Mouse (Mus musculus) hindbrain, embryonic 12.5 days (tissue): ENCODE data around the gene Copz1. TPM values are rescaled to one million over a fixed set of nuclear protein-coding genes. Genes with fewer than 3 reads are reported as not detected.
"Not testable (repeated sequence)": the region's sequence is repeated elsewhere in the genome, so short reads cannot be mapped to it uniquely, and the experiment has no call there.

Experiments used
- ATAC-seq: fragments of 200-750 bp; cut with Nextera tagmentation; 2 replicates; pipeline ENCODE4 v1.8.0; 2017; ENCODE audit warnings: moderate TSS enrichment; ENCODE audit not compliant: low FRiP score
- H3K27ac ChIP-seq: fragments of 300-500 bp; sonication (generic); 2 replicates; pipeline ENCODE4 v1.5.1; 2016; ENCODE audit warnings: mild to moderate bottlenecking
- H3K27me3 ChIP-seq: fragments of 300-500 bp; sonication (generic); 2 replicates; pipeline ENCODE4 v1.6.1; 2016; ENCODE audit warnings: mild to moderate bottlenecking
- H3K36me3 ChIP-seq: fragments of 300-500 bp; sonication (generic); 2 replicates; pipeline ENCODE4 v1.6.1; 2016; ENCODE audit warnings: mild to moderate bottlenecking
- H3K4me1 ChIP-seq: fragments of 300-500 bp; sonication (generic); 2 replicates; pipeline ENCODE4 v1.6.1; 2016
- H3K4me2 ChIP-seq: fragments of 300-500 bp; sonication (generic); replicated peaks from 2 replicates; pipeline ENCODE4 v1.6.1; 2016; ENCODE audit warnings: mild to moderate bottlenecking
- H3K4me3 ChIP-seq: fragments of 300-500 bp; sonication (generic); 2 replicates; pipeline ENCODE4 v1.5.1; 2016; ENCODE audit warnings: mild to moderate bottlenecking
- H3K9ac ChIP-seq: fragments of 300-500 bp; sonication (generic); 2 replicates; pipeline ENCODE4 v1.6.1; 2016; ENCODE audit warnings: mild to moderate bottlenecking, moderate library complexity
- H3K9me3 ChIP-seq: fragments of 300-500 bp; sonication (generic); replicated peaks from 2 replicates; pipeline ENCODE4 v1.6.1; 2016; ENCODE audit warnings: mild to moderate bottlenecking
- WGBS: fragments of 180-500 bp; shearing (Covaris S2); methylation state at CpG from one replicate; pipeline ENCODE4 v1.1.7; 2016; 5-methylcytosine and 5-hydroxymethylcytosine counted together
- polyA plus RNA-seq: library from polyadenylated mRNA; unstranded; fragments of >200 nt; fragmentation: Nextera tagmentation; extraction: Ambion mirVana; gene quantifications from 2 replicates; pipeline ENCODE4 v1.2.1, GENCODE M21; 2016

Copz1 gene
- polyA plus RNA-seq, 1 experiment from 2014 or later = 247 TPM

DNA sequence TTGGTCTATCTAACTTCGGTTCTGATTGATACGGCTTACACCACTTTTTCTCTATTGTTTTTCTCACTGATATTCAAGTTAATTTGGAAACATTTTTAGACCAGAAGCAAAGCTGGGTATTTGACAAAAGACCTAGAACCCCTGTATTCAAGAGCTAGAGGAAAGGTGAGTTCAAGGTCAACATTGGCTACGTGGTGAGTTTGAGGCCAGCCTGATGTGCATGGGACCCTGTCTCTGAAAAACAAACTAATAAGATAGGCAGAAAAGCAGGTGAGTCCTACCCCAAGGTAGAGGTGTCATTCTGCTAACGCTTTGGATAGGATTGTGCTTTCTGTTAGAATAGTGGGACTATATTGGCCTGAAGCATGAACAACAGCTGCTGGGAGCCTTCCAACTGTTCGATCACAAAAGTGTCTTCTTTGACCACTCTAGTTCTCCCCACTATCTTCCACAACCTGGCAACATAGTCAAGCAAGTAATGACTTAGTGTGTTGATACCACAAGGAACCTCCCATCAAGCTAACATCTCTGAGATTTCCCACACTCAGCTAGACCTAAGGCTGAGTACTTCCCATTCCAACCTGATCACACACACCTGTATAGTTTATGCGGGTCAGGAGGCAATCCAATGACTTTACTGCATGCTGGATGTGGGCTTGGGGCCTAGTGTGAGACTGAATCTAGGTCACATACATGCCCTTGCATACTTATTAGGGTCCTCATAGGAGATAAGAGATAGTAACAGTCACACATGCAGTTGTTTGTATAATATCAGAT is 16.1 kb upstream of the Copz1 start:
- H3K27me3 ChIP-seq = peaks cover 23% of the 10 kb centered on the region
- no peak for ATAC-seq
- no peak overlapping the region for H3K4me2 ChIP-seq
- H3K4me1 ChIP-seq = peaks cover 15% of the 10 kb centered on the region
- no peak overlapping the region for H3K4me3 ChIP-seq
- no peaks in the 10 kb centered on the region for H3K36me3 ChIP-seq
- WGBS = 95% methylated on average over 6 of the region's 6 CpGs
- H3K9ac ChIP-seq = no peak overlapping the region
- no peaks in the 10 kb centered on the region for H3K9me3 ChIP-seq
- no peak overlapping the region for H3K27ac ChIP-seq

DNA sequence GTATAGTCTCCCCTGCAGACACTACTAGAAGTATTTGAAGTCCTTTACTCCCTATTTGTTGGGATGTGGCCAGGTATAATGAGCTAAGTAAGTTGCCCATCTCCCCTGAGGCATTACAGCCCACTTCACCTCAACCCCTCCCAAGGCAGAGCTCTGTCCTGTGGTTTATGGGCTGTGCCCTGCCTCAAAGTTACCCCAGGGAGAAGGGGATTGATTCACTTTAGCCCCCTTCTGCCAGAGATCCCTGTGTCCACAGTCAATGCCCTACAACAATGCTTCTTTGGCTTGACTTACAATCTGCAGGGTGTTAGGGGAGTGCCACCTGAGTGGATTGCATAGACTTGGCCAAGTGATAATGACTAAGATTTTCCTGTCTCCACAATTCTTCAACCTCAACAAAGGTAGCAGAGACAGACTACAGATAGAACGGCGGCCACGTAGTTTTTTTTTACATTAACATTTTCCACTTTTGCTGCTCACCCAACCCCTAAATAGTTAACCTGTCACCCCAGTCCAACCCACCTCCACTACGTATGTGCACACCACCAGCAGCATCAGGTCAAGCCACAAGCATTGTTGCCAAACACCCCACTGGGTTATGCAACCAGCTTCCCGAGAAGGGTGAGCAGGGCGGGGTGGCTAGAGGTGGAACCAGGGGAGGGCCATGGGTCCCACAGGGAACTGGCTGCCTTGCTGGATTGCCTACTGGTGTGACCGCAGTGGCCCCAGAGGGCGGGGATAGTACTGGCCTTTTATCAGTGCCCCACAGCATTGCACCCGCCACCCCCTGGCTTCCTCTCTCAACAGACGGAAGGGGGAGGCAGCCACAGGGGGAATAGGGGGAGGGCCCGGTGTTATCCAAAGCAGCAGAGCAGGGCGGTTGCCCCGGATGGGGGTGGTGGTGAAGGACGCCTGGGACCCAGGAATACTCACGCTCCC is 14.5 kb upstream of the Copz1 start, which contains the start of gene Nfe2:
TSS of gene Nfe2 (minus strand) at position 614 of the 939 bp plus-strand sequence.
- Histone ChIP-seq H3K4me1 (peaks cover 15% of the 10 kb centered on the region), H3K9me3 (no peaks in the 10 kb centered on the region), H3K36me3 (no peaks in the 10 kb centered on the region), H3K4me3 (no peak within 1 kb of the TSS), H3K27me3 (peaks cover 23% of the 10 kb centered on the region), H3K9ac (no peak within 1 kb of the TSS), H3K4me2 (peak within 1 kb of the TSS; percentile 36; the same call in 1 of the 2 replicates), H3K27ac (no peak within 1 kb of the TSS)
- 14% methylated on average over 15 of the region's 15 CpGs for WGBS
- ATAC-seq = 0 out of 2 replicates have a peak, but pooled peaks have one; percentile 38

- no peak for ATAC-seq
These were observed 13.4 kb upstream of the Copz1 start for GRCm38 (mm10) chr15:103259162-103259561.

GRCm38 (mm10) chr15:103259989-103260388 is 12.5 kb upstream of the Copz1 start:
- 63% methylated on average over 1 of the region's 1 CpGs for WGBS
- H3K36me3 ChIP-seq = no peaks in the 10 kb centered on the region
- H3K9ac ChIP-seq = no peak overlapping the region
- peaks cover 10% of the 10 kb centered on the region for H3K27me3 ChIP-seq
- no peak overlapping the region for H3K4me2 ChIP-seq
- no peak for ATAC-seq
- H3K9me3 ChIP-seq = no peaks in the 10 kb centered on the region
- no peak overlapping the region for H3K27ac ChIP-seq
- peaks cover 11% of the 10 kb centered on the region for H3K4me1 ChIP-seq
- no peak overlapping the region for H3K4me3 ChIP-seq

More at GRCm38 (mm10) chr15:103259162-103259561, 13.4 kb upstream of the Copz1 start:
- no peaks in the 10 kb centered on the region for H3K36me3 ChIP-seq
- no peak overlapping the region for H3K4me3 ChIP-seq
- peaks cover 15% of the 10 kb centered on the region for H3K4me1 ChIP-seq
- peaks cover 18% of the 10 kb centered on the region for H3K27me3 ChIP-seq
- no peak overlapping the region for H3K27ac ChIP-seq
- WGBS = 83% methylated on average over 5 of the region's 5 CpGs
- H3K4me2 ChIP-seq = no peak overlapping the region
- no peak overlapping the region for H3K9ac ChIP-seq
- no peaks in the 10 kb centered on the region for H3K9me3 ChIP-seq

DNA sequence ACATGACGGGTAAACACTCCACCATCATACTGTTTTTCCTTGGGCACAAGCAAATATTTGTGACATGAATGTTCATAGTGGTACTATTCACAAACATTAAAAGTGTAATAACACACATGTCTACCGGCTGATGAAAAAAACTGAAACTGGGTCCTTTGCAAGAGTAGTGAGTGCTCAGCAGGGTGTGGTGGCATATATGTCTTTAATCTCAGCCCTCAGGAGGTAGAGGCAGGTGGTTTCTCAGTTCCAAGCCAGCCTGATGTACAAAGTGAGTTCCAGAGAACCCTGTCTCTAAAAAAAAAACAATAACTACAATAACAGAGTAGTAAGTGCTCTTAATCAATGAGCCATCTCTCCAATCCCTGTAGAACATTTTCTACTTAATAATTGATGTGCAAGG is 7.7 kb upstream of the Copz1 start:
- Histone ChIP-seq H3K4me1 (no peaks in the 10 kb centered on the region), H3K4me2 (no peak overlapping the region), H3K27ac (no peak overlapping the region), H3K9ac (no peak overlapping the region), H3K9me3 (no peaks in the 10 kb centered on the region), H3K4me3 (no peak overlapping the region), H3K27me3 (no peaks in the 10 kb centered on the region), H3K36me3 (no peaks in the 10 kb centered on the region)
- WGBS = 92% methylated on average over 2 of the region's 2 CpGs
- no peak for ATAC-seq

DNA sequence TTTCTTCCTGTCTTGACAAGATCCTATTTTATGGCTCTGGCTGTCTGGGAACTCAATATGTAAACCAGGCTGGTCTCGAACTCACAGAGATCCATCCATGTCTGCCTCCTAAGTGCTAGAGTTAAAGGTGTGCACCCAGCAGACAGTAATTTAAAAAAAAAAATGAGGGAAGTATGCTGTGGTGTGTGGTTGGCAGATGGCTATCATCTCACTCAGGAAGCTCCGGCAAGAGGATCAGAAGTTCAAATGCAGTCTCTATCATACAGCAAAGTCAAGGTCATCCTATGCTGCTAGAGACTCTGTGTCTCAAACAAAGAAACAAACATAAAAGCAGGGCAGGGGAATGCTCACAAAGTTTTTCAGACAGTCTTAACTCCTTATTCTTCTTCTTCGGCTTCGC is 3.6 kb upstream of the Copz1 start:
- H3K9ac ChIP-seq = no peak overlapping the region
- no peak for ATAC-seq
- 83% methylated on average over 4 of the region's 4 CpGs for WGBS
- H3K4me3 ChIP-seq = no peak overlapping the region
- H3K27ac ChIP-seq = no peak overlapping the region
- peaks cover 6% of the 10 kb centered on the region for H3K4me1 ChIP-seq
- no peak overlapping the region for H3K4me2 ChIP-seq
- H3K9me3 ChIP-seq = no peaks in the 10 kb centered on the region
- H3K27me3 ChIP-seq = no peaks in the 10 kb centered on the region
- H3K36me3 ChIP-seq = no peaks in the 10 kb centered on the region

DNA sequence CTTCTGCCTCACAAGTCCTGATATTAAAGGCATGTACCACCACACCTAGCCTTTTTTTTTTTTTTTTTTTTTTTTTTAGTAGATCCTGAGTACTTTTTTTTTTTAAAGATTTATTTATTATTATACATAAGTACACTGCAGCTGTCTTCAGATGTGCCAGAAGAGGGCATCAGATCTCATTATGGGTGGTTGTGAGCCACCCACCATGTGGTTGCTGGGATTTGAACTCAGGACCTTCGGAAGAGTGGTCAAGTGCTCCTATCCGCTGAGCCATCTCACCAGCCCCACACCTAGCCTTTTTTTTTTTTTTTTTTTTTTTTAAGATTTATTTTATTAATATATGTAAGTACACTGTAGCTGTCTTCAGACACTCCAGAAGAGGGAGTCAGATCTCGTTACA is 3.4 kb downstream of the Copz1 start:
- H3K27me3 ChIP-seq, H3K36me3 ChIP-seq, H3K27ac ChIP-seq, ATAC-seq, H3K9ac ChIP-seq, H3K4me2 ChIP-seq, H3K9me3 ChIP-seq, H3K4me3 ChIP-seq: not testable (repeated sequence)
- 85% methylated on average over 3 of the region's 3 CpGs for WGBS
- H3K4me1 ChIP-seq = peaks cover 22% of the 10 kb centered on the region

DNA sequence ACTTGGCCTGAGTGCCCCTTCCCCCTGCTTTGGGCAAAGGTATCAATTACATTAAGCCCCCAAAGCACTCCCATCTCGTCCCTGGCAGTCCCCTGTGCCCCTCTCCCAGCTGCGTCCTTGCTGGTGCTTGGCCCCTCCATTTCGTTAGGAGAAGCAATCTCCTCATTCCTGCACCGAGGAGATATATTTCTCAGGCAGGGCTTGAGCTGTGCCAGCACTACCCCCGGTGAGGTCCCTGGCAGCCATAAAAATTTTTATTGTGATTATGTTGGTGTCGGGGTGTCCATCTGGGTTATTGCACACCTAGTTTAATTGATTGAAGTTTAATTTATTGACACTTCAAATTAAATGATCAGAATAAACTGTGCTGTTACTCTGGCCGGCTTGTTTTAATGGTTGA is 5.4 kb downstream of the Copz1 start:
- ATAC-seq = no peak
- 69% methylated on average over 7 of the region's 7 CpGs for WGBS
- Histone ChIP-seq H3K4me2 (no peak overlapping the region), H3K27ac (peak overlapping the region; percentile 26; the same call in 1 of the 2 replicates), H3K36me3 (no peaks in the 10 kb centered on the region), H3K27me3 (no peaks in the 10 kb centered on the region), H3K9me3 (no peaks in the 10 kb centered on the region), H3K4me3 (no peak overlapping the region), H3K4me1 (peaks cover 22% of the 10 kb centered on the region), H3K9ac (no peak overlapping the region)

- Histone ChIP-seq H3K4me1 (peaks cover 8% of the 10 kb centered on the region), H3K9me3 (no peaks in the 10 kb centered on the region), H3K4me3 (no peak overlapping the region), H3K36me3 (no peaks in the 10 kb centered on the region), H3K27ac (no peak overlapping the region), H3K4me2 (no peak overlapping the region), H3K27me3 (no peaks in the 10 kb centered on the region), H3K9ac (no peak overlapping the region)
- ATAC-seq = no peak
- 62% methylated on average over 3 of the region's 3 CpGs for WGBS
These were observed 7.2 kb downstream of the Copz1 start for GRCm38 (mm10) chr15:103279750-103280149.

GRCm38 (mm10) chr15:103280817-103281464 is 8.4 kb downstream of the Copz1 start:
- H3K4me3 ChIP-seq = no peak overlapping the region
- H3K27me3 ChIP-seq = no peaks in the 10 kb centered on the region
- no peaks in the 10 kb centered on the region for H3K9me3 ChIP-seq
- H3K27ac ChIP-seq = no peak overlapping the region
- H3K36me3 ChIP-seq = no peaks in the 10 kb centered on the region
- H3K9ac ChIP-seq = no peak overlapping the region
- peaks cover 16% of the 10 kb centered on the region for H3K4me1 ChIP-seq
- no peak overlapping the region for H3K4me2 ChIP-seq
- WGBS = 78% methylated on average over 3 of the region's 3 CpGs
- no peak for ATAC-seq

DNA sequence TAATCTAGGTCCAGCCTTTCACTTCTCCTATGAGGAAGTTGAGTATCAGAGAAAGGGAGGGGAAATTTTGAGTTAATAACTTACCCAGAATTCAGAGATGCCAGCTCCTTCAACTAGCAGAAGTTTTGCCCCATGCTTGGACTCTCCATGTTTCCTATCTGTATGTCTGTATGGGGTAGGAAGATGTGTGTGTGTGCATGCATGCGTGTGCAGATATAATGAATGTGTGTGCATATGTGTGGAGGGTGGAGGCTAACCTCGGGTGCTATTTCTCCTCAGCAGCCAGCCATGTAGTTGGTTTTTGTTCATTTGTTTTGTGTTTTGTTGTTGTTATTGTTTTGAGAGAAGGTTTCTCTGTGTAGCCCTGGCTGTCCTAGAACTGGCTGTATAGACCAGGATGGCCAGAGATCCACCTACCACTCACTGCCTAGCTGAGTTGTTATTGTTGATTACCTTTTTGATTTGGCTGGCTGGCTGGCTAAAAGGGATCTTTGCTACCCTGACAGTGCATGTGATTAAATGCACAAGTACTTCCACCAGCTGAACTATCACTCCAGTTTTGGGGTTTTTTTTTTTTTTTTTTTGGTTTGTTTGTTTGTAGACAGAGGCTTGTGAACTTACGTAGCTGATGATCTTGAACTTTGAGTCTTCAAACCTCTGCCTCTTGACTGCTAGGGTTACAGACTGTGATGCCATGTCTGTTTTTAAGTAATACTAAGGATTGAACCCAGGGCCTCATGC is 9.1 kb downstream of the Copz1 start:
- no peak overlapping the region for H3K27ac ChIP-seq
- no peak overlapping the region for H3K9ac ChIP-seq
- no peaks in the 10 kb centered on the region for H3K27me3 ChIP-seq
- no peak overlapping the region for H3K4me3 ChIP-seq
- H3K9me3 ChIP-seq = no peaks in the 10 kb centered on the region
- H3K36me3 ChIP-seq = no peaks in the 10 kb centered on the region
- 92% methylated on average over 3 of the region's 3 CpGs for WGBS
- ATAC-seq = no peak
- no peak overlapping the region for H3K4me2 ChIP-seq
- peaks cover 19% of the 10 kb centered on the region for H3K4me1 ChIP-seq
